Mouse (Mus musculus) gastrocnemius, adult 2 months (tissue): Measurements from ENCODE around the gene Paqr4. TPM values are rescaled to one million over a fixed set of nuclear protein-coding genes. Genes with fewer than 3 reads are reported as not detected.

Source experiments
- DNase-seq: peaks from one replicate; pipeline ENCODE4 v3.0.0; 2022
- H3K27ac ChIP-seq: fragments of 200-600 bp; 2 replicates; pipeline ENCODE4 v1.8.1; 2022; ENCODE audit warnings: mild to moderate bottlenecking
- H3K4me3 ChIP-seq: fragments of 200-600 bp; 2 replicates; pipeline ENCODE4 v1.8.1; 2022; ENCODE audit warnings: mild to moderate bottlenecking, moderate library complexity
- CTCF ChIP-seq: fragments of 200-600 bp; IDR thresholded peaks from 2 replicates; pipeline ENCODE4 v1.8.1; 2022; ENCODE audit warnings: antibody characterized with exemption, mild to moderate bottlenecking, moderate library complexity
- intact Hi-C: fragments of 180-260 bp; cut with DNase I; formaldehyde crosslinking; loops from one replicate; pipeline ENCODE4 v1.15.1; 2025
- total RNA-seq, 2 experiments: library from RNA; stranded (reverse); gene quantifications; 2 replicates each; pipeline ENCODE4 v1.2.3; 2021

Paqr4 gene
- total RNA-seq, 2 experiments from 2014 or later: 2.7 to 4.0 TPM

DNA sequence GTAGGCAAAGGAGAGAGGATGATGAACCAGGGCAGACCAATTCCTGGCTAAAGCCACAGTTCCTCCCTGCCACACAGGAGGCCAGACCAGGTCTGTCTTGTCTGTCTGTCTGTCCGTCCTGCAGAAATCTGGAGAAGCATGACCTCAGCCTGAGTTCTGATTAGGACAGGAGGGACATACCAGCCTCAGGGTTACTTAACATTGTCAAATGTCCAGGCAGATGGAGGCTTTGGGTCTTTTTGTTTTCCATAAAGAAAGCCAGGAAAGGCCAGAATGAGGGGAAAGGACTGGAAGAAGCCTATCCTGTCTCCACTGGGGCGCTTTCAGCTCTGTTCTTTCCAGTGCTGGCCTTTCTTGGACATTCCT, 1.8 kb downstream of the Paqr4 start:
- no peak for DNase-seq
- H3K27ac ChIP-seq: peak overlapping the region; percentile 91
- intact Hi-C loops: no loop called here
- TF ChIP-seq CTCF: no peak
- H3K4me3 ChIP-seq: peak overlapping the region; percentile 86

DNA sequence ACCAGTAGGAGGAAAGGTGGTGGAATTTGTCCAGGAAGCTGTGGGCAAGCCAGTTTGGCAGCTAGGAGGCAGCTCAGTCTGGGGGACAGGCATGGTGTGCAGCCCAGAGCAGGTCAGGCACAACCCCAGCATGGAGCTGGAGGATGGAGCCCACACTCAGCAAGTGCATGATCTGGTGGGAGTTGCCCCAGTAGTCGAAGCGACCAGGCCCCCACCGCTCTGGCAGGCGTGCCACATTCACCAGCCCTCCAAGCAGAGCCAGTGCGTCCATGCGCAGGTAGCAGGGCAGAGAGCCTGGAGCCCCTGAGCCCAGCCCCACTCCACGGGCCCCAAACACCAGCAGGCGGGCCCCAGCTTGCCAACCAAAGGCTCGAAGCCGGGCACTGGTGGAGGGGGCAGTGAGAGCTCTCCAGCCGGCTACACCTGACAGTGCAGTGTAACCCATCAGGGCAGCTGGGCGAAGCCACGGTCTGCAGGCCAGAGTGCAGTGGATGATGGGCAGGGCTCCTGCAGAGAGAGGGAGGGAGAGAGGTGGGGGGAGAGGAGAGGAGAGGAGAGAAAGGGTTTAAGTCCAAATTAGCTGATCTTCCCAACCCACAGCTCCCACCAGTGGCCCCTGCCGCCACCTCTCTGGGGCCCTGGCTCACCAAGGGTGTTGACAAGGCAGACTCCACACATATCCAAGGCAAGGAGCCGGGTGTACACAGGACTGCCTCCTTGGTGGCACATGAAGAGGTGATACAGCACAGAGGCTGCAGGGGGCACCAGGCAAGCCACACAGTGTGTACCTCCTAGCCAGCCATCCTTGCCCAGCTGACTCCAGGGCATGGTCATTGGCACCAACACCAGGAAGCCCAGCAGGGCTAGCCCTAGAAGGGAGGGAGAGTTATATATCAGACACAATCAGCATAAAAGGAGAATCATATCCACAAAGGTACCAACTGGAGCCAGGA, 2.9 kb downstream of the Paqr4 start:
- DNase-seq: no peak
- no peak for TF ChIP-seq CTCF
- intact Hi-C loops: no loop called here
- H3K4me3 ChIP-seq: no peak overlapping the region
- no peak overlapping the region for H3K27ac ChIP-seq

DNA sequence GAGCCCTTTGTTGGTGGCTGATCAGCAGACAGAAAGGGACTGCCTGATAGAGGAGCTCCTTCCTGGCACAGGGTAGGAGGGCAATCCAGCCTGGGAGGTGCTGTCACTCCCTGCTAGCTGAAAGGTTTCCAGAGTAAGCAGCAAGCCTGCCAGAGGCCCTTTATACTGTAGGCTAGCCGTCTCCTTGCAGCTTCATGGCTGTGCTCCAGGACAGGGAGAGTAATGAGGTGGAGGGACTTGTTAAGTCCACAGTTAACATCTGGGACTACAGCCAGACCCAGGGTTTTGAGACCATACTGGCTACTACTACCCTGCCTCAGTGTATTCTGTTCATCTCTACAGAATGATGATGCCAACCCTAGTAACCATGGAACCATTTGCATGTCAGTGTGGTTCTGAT, 6.3 kb downstream of the Paqr4 start:
- DNase-seq: no peak
- no peak for TF ChIP-seq CTCF
- intact Hi-C loops: no loop called here

DNA sequence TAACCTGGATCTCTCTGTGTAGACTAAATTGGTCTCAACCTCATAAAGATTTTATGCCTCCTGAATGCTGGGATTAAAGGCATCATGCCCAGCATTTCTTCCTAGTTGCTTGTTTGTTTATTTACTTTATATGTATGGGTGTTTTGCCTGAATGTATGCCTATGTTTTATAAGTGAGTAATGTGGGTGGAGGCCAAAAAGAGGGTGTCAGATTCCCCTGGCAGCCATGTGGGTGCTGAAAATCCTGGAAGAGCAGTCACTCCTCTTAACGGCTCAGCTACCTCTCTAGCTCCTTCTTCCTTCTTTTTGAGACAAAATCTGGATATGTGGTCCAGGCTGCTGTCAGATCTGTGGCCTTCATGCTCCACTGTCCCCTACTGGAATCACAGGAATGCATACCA, 10.2 kb downstream of the Paqr4 start:
- intact Hi-C loops: no loop called here

More for the DNA sequence above, 6.3 kb downstream of the Paqr4 start:
- Histone ChIP-seq H3K27ac (no peak overlapping the region), H3K4me3 (no peak overlapping the region)

DNA sequence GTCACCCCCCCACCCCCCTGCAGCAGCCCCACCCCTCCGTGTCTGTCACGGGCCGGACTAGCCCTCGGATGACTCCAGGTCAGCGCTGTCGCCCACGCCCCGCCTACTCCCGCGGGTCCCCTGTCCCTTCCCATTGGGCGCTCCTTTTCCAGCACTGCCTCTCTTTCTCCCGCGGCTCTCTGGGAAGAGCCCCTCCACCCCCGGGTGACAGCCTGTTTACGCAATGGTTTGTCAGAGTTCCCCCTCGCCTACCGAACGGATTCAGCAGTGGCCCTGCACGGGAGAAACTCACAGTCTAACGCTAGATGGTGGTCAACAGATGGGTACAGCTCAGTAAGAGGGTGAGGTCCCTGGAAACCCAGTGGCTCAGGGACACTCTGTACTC, 13.9 kb downstream of the Paqr4 start:
- intact Hi-C loops: loop anchor here (10.0 kb wide), 1 partner anchor 532 kb away; the partner anchor contains the start of gene Zfp40
- peak; percentile 4; the same call in 1 of the 2 replicates for TF ChIP-seq CTCF
- H3K27ac ChIP-seq: peak overlapping the region; percentile 88
- DNase-seq: peak; percentile 88
- H3K4me3 ChIP-seq: peak overlapping the region; percentile 93

More for the DNA sequence above, 10.2 kb downstream of the Paqr4 start:
- Histone ChIP-seq H3K27ac (no peak overlapping the region), H3K4me3 (no peak overlapping the region)
- no peak for DNase-seq
- no peak for TF ChIP-seq CTCF

DNA sequence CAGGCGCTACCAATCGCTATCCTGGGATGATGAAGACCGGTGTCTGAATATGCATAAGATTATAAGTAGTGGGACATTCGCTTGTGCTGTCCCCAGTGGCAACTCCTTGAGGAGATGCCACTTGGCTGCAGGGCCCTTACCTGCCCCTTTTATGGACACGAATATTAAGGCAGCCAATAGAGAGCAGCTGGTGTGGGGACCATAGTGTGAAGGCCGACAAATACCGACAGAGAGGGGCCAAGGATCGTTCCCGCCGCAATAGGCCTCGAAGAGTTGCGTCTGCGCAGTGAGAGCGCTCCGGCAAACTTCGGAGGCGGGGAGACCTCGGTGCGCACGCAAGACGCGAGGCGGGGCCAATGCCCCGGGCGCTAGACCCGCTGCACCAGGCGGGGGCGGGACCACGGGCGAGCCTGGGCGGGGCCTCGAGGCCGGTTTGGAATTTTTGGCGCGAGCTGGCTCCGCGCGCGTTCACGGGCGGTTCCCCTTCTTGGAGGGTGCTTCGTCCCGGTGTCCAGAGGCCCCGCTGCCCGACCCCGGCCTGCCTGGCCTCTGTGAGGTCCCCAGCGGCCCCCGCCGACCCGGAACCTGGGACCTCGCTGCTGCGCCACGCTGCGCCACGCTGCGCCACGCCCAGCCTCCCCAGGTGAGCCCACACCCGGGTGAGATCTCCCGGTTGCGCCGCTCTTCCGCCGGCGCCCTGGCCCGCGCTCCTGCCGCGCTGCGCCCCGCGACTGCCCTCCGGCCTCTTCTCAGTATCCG, 14.5 kb downstream of the Paqr4 start, which contains the start of gene Pkmyt1:
Pkmyt1 (plus strand) TSS at position 338 of the 759 bp plus-strand sequence.
- peak within 1 kb of the TSS; percentile 88 for H3K27ac ChIP-seq
- intact Hi-C loops: loop anchor here (10.0 kb wide), 1 partner anchor 531 kb away; the partner anchor contains the start of gene Zfp40
- no peak for TF ChIP-seq CTCF
- peak; percentile 97 for DNase-seq
- H3K4me3 ChIP-seq: peak within 1 kb of the TSS; percentile 93

DNA sequence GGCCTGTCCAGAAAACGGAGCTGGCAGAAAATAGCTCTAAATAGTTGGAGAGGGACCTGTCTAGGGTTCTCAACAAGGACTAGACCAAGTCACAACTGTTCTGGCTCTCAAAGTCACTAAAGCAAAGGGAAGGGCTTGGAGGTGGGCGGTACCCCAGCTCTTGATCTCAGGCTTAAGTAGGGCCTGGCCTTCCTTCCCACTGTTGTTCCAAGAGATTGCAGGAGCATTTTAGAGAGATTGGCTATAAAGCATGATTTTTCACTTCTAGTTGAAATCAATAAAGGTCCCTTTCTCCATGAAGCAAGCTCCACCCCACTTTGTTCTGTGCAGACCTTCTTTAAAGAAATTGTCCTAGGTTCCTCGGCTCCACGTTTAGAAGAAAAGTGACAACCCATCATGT, 15.2 kb downstream of the Paqr4 start:
- intact Hi-C loops: loop anchor here (10.0 kb wide), 1 partner anchor 531 kb away; the partner anchor contains the start of gene Zfp40
- Histone ChIP-seq H3K27ac (peak overlapping the region; percentile 88), H3K4me3 (peak overlapping the region; percentile 93)
- TF ChIP-seq CTCF: no peak
- no peak for DNase-seq

DNA sequence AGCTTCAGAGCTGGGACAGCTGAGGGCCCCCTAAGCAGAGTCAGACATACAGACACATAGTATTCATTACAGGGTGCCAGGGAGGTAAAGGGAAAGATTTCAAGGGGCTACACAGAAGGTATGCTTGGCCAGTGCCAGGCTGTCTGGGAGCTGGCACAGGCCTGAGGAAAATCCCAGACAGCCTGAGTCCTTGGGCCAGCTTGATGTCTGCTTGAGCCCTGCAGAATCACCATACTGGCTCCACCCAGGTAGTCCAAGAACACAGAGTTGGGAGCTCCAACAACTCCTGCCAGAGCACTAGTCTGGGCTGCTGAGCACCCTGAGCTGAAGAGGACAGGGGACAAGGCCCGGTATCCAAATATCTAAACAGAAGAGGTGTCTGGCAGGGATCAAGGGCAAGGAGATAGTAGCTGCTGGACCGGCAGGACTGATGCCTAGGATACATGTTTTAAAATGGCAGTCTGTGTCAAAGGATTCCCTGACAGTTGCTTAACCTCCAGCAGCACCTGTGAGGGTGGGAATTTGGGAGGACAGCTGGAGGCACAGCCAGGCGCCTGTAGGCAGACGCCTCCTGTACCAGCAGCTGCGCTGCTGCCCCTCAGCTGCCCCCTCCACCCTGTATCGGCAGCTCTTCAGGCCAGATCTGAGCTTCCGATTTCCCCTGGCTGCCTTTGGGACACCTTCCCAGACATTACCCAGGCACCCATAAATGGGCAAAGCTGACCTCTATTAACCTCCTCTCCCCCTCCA, 18.1 kb downstream of the Paqr4 start, which contains the start of gene 1520401A03Rik:
1520401A03Rik (minus strand) TSS at position 408 of the 750 bp plus-strand sequence.
- no peak for TF ChIP-seq CTCF
- intact Hi-C loops: loop anchor here (10.0 kb wide), 1 partner anchor 528 kb away; the partner anchor contains the start of gene Zfp40
- no peak within 1 kb of the TSS for H3K27ac ChIP-seq
- H3K4me3 ChIP-seq: no peak within 1 kb of the TSS
- no peak for DNase-seq

DNA sequence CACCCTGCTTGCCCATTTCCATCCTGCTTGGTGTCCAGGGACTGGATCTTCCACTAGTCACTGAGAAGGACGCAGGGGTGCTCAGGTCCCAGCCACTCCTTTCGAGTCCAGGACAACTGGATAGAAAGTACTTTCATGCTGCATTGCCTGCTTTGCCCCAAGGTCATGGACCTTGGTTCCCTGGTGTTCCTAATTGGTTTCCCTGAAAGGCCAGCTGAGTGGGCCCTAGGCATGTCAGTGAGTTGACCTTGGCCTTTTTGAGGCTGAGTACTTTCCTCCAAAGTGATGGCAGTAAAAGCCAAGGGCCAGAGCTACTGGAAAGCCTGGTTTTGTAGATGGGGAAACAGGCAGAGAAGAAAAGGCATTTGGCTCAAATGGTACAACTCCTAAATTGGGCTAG, 18.8 kb downstream of the Paqr4 start:
- no peak for DNase-seq
- no peak overlapping the region for H3K4me3 ChIP-seq
- intact Hi-C loops: loop anchor here (10.0 kb wide), 1 partner anchor 527 kb away; the partner anchor contains the start of gene Zfp40
- TF ChIP-seq CTCF: no peak
- no peak overlapping the region for H3K27ac ChIP-seq

DNA sequence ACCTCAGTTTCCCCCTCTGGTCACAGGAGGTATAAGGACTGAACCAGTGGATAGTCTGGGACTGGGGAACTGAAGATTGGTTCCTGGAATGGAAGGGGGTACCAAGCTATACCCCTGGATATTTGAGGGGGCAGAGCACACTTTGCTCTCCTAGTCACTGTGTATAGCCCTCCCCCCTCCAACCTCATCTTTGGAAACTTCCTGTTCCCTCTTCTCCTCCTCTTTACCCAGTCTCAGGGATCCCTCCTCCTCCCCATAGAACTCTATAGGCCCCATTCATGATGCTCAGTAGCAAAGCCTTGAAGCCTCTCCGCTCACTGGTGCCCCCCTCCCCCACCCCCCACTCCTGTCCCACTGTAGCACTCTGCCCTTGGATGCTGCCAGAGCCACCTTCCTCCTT, 21.2 kb downstream of the Paqr4 start:
- H3K27ac ChIP-seq: no peak overlapping the region
- no peak for DNase-seq
- intact Hi-C loops: no loop called here
- no peak for TF ChIP-seq CTCF
- H3K4me3 ChIP-seq: no peak overlapping the region

DNA sequence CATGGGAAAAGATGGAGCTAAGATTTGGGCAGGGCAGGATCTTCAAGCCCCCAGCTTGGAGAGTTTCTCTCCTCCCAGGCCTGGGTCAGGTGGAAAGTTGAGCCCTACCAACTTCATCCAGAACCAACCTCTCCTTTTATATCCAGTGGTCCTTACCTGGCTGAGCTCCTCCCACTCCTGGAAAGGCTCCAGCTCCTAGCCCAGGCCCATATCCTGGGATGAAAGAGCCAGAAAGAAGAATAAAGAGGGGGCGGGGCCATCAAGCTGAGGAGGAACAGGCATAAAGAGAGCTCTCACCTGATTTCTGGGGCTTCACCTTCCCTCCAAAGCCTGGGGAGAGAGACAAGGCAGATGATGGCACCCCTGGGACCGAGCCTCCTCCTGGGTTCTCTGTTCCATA, 23.7 kb downstream of the Paqr4 start:
- no peak for TF ChIP-seq CTCF
- no peak overlapping the region for H3K27ac ChIP-seq
- DNase-seq: no peak
- intact Hi-C loops: no loop called here
- no peak overlapping the region for H3K4me3 ChIP-seq

DNA sequence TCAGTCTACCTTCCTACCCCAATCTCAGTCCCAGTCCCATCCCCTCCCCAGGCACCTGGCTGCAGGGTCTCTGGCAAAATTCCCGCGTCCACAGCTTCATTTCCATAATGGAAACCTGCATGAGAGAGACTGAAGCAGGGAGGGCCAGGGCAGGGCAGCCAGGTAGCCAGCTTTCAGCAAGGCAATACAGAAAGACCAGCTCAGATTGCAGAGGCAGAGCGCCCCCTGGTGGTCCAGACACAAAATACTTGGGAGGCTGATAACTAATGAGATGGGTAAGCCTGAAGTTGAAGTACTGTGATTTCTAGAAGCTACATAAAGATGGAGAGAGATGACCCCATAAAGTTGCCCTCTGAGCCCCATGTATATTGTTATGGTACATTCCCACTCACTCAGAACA, 34.5 kb downstream of the Paqr4 start:
- peak; percentile 96 for TF ChIP-seq CTCF
- DNase-seq: peak; percentile 83
- intact Hi-C loops: loop anchor here (2.0 kb wide), 1 partner anchor 45 kb away; the partner anchor contains the start of gene Bicdl2
- no peak overlapping the region for H3K4me3 ChIP-seq
- no peak overlapping the region for H3K27ac ChIP-seq
